Comparison of ENCODE assay signal across 8 mouse cellular contexts in the genomic region with DNA sequence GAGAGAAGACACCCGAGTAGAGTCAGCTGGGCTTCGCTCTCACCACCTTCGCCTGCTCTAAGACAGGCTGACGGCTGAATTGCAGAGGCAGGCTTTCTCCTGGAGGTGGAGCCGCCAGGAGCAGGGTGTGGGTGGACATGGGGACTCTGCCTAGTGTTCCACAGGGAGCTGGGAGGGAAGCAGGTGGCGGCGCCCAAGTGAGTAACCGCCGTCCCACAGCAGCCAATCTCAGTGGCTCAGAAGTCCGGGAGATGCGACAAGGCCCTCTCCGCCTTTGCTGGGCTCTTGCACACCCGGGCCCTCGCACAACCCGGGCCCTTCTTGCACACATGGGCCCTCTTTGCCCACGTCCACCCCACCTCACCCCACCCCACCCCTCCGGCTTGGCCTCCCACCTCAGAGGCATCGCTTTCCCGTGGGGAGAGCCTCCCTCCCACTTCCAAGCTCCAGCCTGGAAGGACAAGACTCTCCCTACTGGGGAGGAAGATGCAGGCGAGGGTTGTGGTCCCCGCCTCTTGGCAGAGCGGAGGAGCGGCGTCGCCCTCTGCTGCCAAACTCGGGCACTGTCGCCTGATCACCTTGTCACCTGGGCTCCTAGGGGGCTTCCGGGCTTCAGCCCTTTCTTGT. TPM values are rescaled to one million over a fixed set of nuclear protein-coding genes. Genes with fewer than 3 reads are reported as not detected.
DNase-seq lines count a peak whose midpoint lies in the region; ATAC-seq and TF ChIP-seq lines count a peak whose summit lies in the region.

No protein-coding gene starts in this region.

- TF ChIP-seq POLR2A in kidney, adult 2 months (IDR thresholded peaks at IDR 0.05; ENCODE audit: low read depth, low read length): no peak
- TF ChIP-seq POLR2A in bone marrow macrophage, adult 2 months (IDR thresholded peaks at IDR 0.05; ENCODE audit: borderline replicate concordance, low read depth, low read length): no peak

- H3K27ac ChIP-seq in kidney, adult 2 months (ENCODE audit: insufficient read depth, low read depth, low read length): no peak overlapping the region
- no peak overlapping the region for H3K27ac ChIP-seq in bone marrow macrophage, adult 2 months (ENCODE audit: insufficient read depth, low read depth, low read length)
- no peak overlapping the region for H3K27ac ChIP-seq in forebrain, embryonic 13.5 days
- peak overlapping the region; percentile 15; the same call in 1 of the 2 replicates for H3K27ac ChIP-seq in intestine, embryonic 15.5 days
- no peak overlapping the region for H3K27ac ChIP-seq in liver, embryonic 11.5 days (ENCODE audit: low read depth, low read length)
- no peak overlapping the region for H3K27ac ChIP-seq in neural tube, embryonic 12.5 days

- ATAC-seq in forebrain, embryonic 13.5 days: peak; percentile 50; the same call in 1 of the 2 replicates
- peak; percentile 35; the same call in 1 of the 2 replicates for ATAC-seq in intestine, embryonic 15.5 days
- no peak for ATAC-seq in liver, embryonic 11.5 days (replicated peaks; ENCODE audit: low FRiP score)
- peak; percentile 29; the same call in 1 of the 2 replicates for ATAC-seq in neural tube, embryonic 12.5 days (ENCODE audit: low FRiP score, low read depth)

- H3K9ac ChIP-seq in forebrain, embryonic 13.5 days: peak overlapping the region; percentile 41; the same call in 1 of the 2 replicates
- peak overlapping the region; percentile 41; the same call in 1 of the 2 replicates for H3K9ac ChIP-seq in intestine, embryonic 15.5 days
- H3K9ac ChIP-seq in liver, embryonic 11.5 days (ENCODE audit: low read depth, low read length): no peak overlapping the region
- H3K9ac ChIP-seq in neural tube, embryonic 12.5 days: 0 out of 2 replicates have a peak overlapping the region, but pooled peaks have one; percentile 29

- H3K4me1 ChIP-seq in kidney, adult 2 months (ENCODE audit: control insufficient read depth, insufficient read depth, low read length): 0 out of 2 replicates have a peak, but pooled peaks cover 6% of the 10 kb centered on the region
- peaks cover 11% of the 10 kb centered on the region for H3K4me1 ChIP-seq in bone marrow macrophage, adult 2 months (ENCODE audit: control insufficient read depth, insufficient read depth, low read length)
- peaks cover 30% of the 10 kb centered on the region for H3K4me1 ChIP-seq in forebrain, embryonic 13.5 days
- peaks cover 39% of the 10 kb centered on the region for H3K4me1 ChIP-seq in intestine, embryonic 15.5 days (replicated peaks)
- H3K4me1 ChIP-seq in liver, embryonic 11.5 days (replicated peaks; ENCODE audit: control insufficient read depth, insufficient read depth, low read length): peaks cover 11% of the 10 kb centered on the region
- peaks cover 24% of the 10 kb centered on the region for H3K4me1 ChIP-seq in neural tube, embryonic 12.5 days

- no peaks in the 10 kb centered on the region for H3K9me3 ChIP-seq in forebrain, embryonic 13.5 days (replicated peaks)
- H3K9me3 ChIP-seq in intestine, embryonic 15.5 days: no peaks in the 10 kb centered on the region
- H3K9me3 ChIP-seq in liver, embryonic 11.5 days (ENCODE audit: control insufficient read depth, low read length): no peaks in the 10 kb centered on the region
- no peaks in the 10 kb centered on the region for H3K9me3 ChIP-seq in neural tube, embryonic 12.5 days

- no peaks in the 10 kb centered on the region for H3K36me3 ChIP-seq in kidney, adult 2 months (ENCODE audit: control insufficient read depth, insufficient read depth, low read length)
- H3K36me3 ChIP-seq in forebrain, embryonic 13.5 days (ENCODE audit: poor library complexity, severe bottlenecking): no peaks in the 10 kb centered on the region
- no peaks in the 10 kb centered on the region for H3K36me3 ChIP-seq in intestine, embryonic 15.5 days
- no peaks in the 10 kb centered on the region for H3K36me3 ChIP-seq in liver, embryonic 11.5 days (ENCODE audit: control insufficient read depth, insufficient read depth, low read length)
- H3K36me3 ChIP-seq in neural tube, embryonic 12.5 days: no peaks in the 10 kb centered on the region

- 13% methylated on average over 28 of the region's 28 CpGs for WGBS in kidney, adult 2 months
- WGBS in forebrain, embryonic 13.5 days: 6% methylated on average over 28 of the region's 28 CpGs
- 10% methylated on average over 28 of the region's 28 CpGs for WGBS in intestine, embryonic 15.5 days
- 9% methylated on average over 28 of the region's 28 CpGs for WGBS in liver, embryonic 11.5 days
- WGBS in neural tube, embryonic 12.5 days: 6% methylated on average over 28 of the region's 28 CpGs

- peak overlapping the region; percentile 55 for H3K4me2 ChIP-seq in forebrain, embryonic 13.5 days
- peak overlapping the region; percentile 65 for H3K4me2 ChIP-seq in intestine, embryonic 15.5 days (replicated peaks)
- peak overlapping the region; percentile 49 for H3K4me2 ChIP-seq in liver, embryonic 11.5 days
- peak overlapping the region; percentile 64 for H3K4me2 ChIP-seq in neural tube, embryonic 12.5 days (replicated peaks)

- DNase-seq in kidney, adult 2 months: peak; percentile 51
- DNase-seq in kidney, adult 18-20 months: no peak
- DNase-seq in liver, embryonic 11.5 days (ENCODE audit: low spot score): no peak
- peak; percentile 83 to 85 for DNase-seq in thymus, postnatal 36 days

- H3K4me3 ChIP-seq in kidney, adult 2 months (ENCODE audit: insufficient read depth, low read depth, low read length): no peak overlapping the region
- H3K4me3 ChIP-seq in bone marrow macrophage, adult 2 months (ENCODE audit: insufficient read depth, low read length): no peak overlapping the region
- peak overlapping the region; percentile 22 for H3K4me3 ChIP-seq in forebrain, embryonic 13.5 days
- peak overlapping the region; percentile 23 for H3K4me3 ChIP-seq in intestine, embryonic 15.5 days (replicated peaks)
- peak overlapping the region; percentile 19; the same call in 1 of the 2 replicates for H3K4me3 ChIP-seq in liver, embryonic 11.5 days (ENCODE audit: low read depth, low read length)
- H3K4me3 ChIP-seq in neural tube, embryonic 12.5 days: peak overlapping the region; percentile 18

- H3K27me3 ChIP-seq in kidney, adult 2 months (replicated peaks; ENCODE audit: control insufficient read depth, insufficient read depth, low read length): no peaks in the 10 kb centered on the region
- peaks cover 10% of the 10 kb centered on the region; the same call in 1 of the 2 replicates for H3K27me3 ChIP-seq in forebrain, embryonic 13.5 days
- no peaks in the 10 kb centered on the region for H3K27me3 ChIP-seq in intestine, embryonic 15.5 days (replicated peaks)
- H3K27me3 ChIP-seq in liver, embryonic 11.5 days (replicated peaks; ENCODE audit: control insufficient read depth, insufficient read depth, low read length): peaks cover 8% of the 10 kb centered on the region; the same call in 1 of the 2 replicates
- H3K27me3 ChIP-seq in neural tube, embryonic 12.5 days (replicated peaks): peaks cover 9% of the 10 kb centered on the region; the same call in 1 of the 2 replicates

- TF ChIP-seq CTCF in kidney, adult 2 months (conservative IDR thresholded peaks at IDR 0.05; ENCODE audit: insufficient read depth, insufficient read length, low read depth, low read length): peak; percentile 58; the same call in 1 of the 2 replicates
- peak; percentile 28; the same call in 1 of the 2 replicates for TF ChIP-seq CTCF in bone marrow macrophage, adult 2 months (IDR thresholded peaks at IDR 0.05; ENCODE audit: low read depth, low read length)

RNA-seq across cellular contexts. Expression of gene Grasp, which starts 15.0 kb away (rescaled TPM):
- polyA plus RNA-seq in kidney, adult 2 months (2012; rRNA removed): 6.2 and 7.0 TPM in 2 replicates
- polyA plus RNA-seq in bone marrow macrophage, adult 2 months (2012; ENCODE audit: insufficient read depth, insufficient read length, missing spikeins): 0.40 TPM in 1 of 2 replicates, not detected in the other
- polyA plus RNA-seq in forebrain, embryonic 13.5 days (2015; fragmentation: Nextera tagmentation; extraction: Ambion mirVana): 1.3 and 1.5 TPM in 2 replicates
- polyA plus RNA-seq in intestine, embryonic 15.5 days (2015; fragmentation: Nextera tagmentation; extraction: Ambion mirVana): 3.9 and 4.8 TPM in 2 replicates
- polyA plus RNA-seq in liver, embryonic 11.5 days (2014; fragmentation: Nextera tagmentation; extraction: Ambion mirVana): 1.5 and 1.7 TPM in 2 replicates
- polyA plus RNA-seq in neural tube, embryonic 12.5 days (2016; fragmentation: Nextera tagmentation; extraction: Ambion mirVana): 9.2 and 13.8 TPM in 2 replicates

RNA-seq across cellular contexts. Expression of gene Nr4a1, which starts 15.1 kb away (rescaled TPM):
- 4.9 and 5.7 TPM in 2 replicates for polyA plus RNA-seq in kidney, adult 2 months (2012; rRNA removed)
- polyA plus RNA-seq in bone marrow macrophage, adult 2 months (2012; ENCODE audit: insufficient read depth, insufficient read length, missing spikeins): 8.8 and 8.9 TPM in 2 replicates
- polyA plus RNA-seq in forebrain, embryonic 13.5 days (2015; fragmentation: Nextera tagmentation; extraction: Ambion mirVana): 2.4 and 2.9 TPM in 2 replicates
- 7.9 and 8.9 TPM in 2 replicates for polyA plus RNA-seq in intestine, embryonic 15.5 days (2015; fragmentation: Nextera tagmentation; extraction: Ambion mirVana)
- polyA plus RNA-seq in liver, embryonic 11.5 days (2014; fragmentation: Nextera tagmentation; extraction: Ambion mirVana): 1.8 and 2.4 TPM in 2 replicates
- 6.8 and 7.5 TPM in 2 replicates for polyA plus RNA-seq in neural tube, embryonic 12.5 days (2016; fragmentation: Nextera tagmentation; extraction: Ambion mirVana)

RNA-seq across cellular contexts. Expression of gene Atg101, which starts 45.1 kb away (rescaled TPM):
- polyA plus RNA-seq in kidney, adult 2 months (2012; rRNA removed): 46.1 and 48.7 TPM in 2 replicates
- polyA plus RNA-seq in bone marrow macrophage, adult 2 months (2012; ENCODE audit: insufficient read depth, insufficient read length, missing spikeins): 36.4 and 39.1 TPM in 2 replicates
- polyA plus RNA-seq in forebrain, embryonic 13.5 days (2015; fragmentation: Nextera tagmentation; extraction: Ambion mirVana): 81.6 and 85.1 TPM in 2 replicates
- polyA plus RNA-seq in intestine, embryonic 15.5 days (2015; fragmentation: Nextera tagmentation; extraction: Ambion mirVana): 61.1 and 62.0 TPM in 2 replicates
- polyA plus RNA-seq in liver, embryonic 11.5 days (2014; fragmentation: Nextera tagmentation; extraction: Ambion mirVana): 52.6 and 54.9 TPM in 2 replicates
- 74.0 and 80.4 TPM in 2 replicates for polyA plus RNA-seq in neural tube, embryonic 12.5 days (2016; fragmentation: Nextera tagmentation; extraction: Ambion mirVana)

RNA-seq across cellular contexts. Expression of gene 6030408B16Rik, which starts 54.0 kb away (rescaled TPM):
- polyA plus RNA-seq in kidney, adult 2 months (2012; rRNA removed): 0.13 and 0.37 TPM in 2 replicates
- polyA plus RNA-seq in bone marrow macrophage, adult 2 months (2012; ENCODE audit: insufficient read depth, insufficient read length, missing spikeins): not detected in 2 replicates
- polyA plus RNA-seq in forebrain, embryonic 13.5 days (2015; fragmentation: Nextera tagmentation; extraction: Ambion mirVana): 0.23 and 0.25 TPM in 2 replicates
- polyA plus RNA-seq in intestine, embryonic 15.5 days (2015; fragmentation: Nextera tagmentation; extraction: Ambion mirVana): 4.1 TPM in 2 replicates
- polyA plus RNA-seq in liver, embryonic 11.5 days (2014; fragmentation: Nextera tagmentation; extraction: Ambion mirVana): 0.58 and 0.94 TPM in 2 replicates
- polyA plus RNA-seq in neural tube, embryonic 12.5 days (2016; fragmentation: Nextera tagmentation; extraction: Ambion mirVana): 0.13 and 0.23 TPM in 2 replicates

Comparison
In these comparisons a context has a peak if more than half of its experiments do, and no peak if none do; other contexts are left out.
1. DNase-seq: peak in kidney, adult 2 months (single experiment) and thymus, postnatal 36 days (2 of 2); none in kidney, adult 18-20 months (single experiment) and liver, embryonic 11.5 days (single experiment).
2. H3K4me3 ChIP-seq: peak in forebrain, embryonic 13.5 days (single experiment), intestine, embryonic 15.5 days (single experiment), liver, embryonic 11.5 days (single experiment) and neural tube, embryonic 12.5 days (single experiment); none in kidney, adult 2 months (single experiment) and bone marrow macrophage, adult 2 months (single experiment).
3. Peak in every context shown above with its lines, with median percentiles within 50 percentile points of each other: H3K4me2 ChIP-seq.